In genomic region chr1:182519341-182519740, GRCm38 (mm10) we compare ENCODE assay signal across 11 mouse cellular contexts. TPM values are rescaled to one million over a fixed set of nuclear protein-coding genes. Genes with fewer than 3 reads are reported as not detected.
DNase-seq lines count a peak whose midpoint lies in the region; ATAC-seq and TF ChIP-seq lines count a peak whose summit lies in the region.
"Had no signal": no experiment of that assay in that cellular context is flagged by ENCODE, and none has a peak within 500 bp of the region (broad histone marks: within the 10 kb centered on the region; RNA-seq: fewer than 3 reads in every experiment).

No protein-coding gene starts in this region.

- peaks cover 27% of the 10 kb centered on the region for H3K79me2 ChIP-seq in myocyte (ENCODE audit: control insufficient read depth, insufficient read depth)

- peak overlapping the region; percentile 43; the same call in 1 of the 2 replicates for H3K4me2 ChIP-seq in lung, embryonic 15.5 days
- H3K4me2 ChIP-seq in embryonic facial prominence, embryonic 11.5 days (ENCODE audit: low read depth, low read length), result no peak overlapping the region
- H3K4me2 ChIP-seq in heart, embryonic 16.5 days (ENCODE audit: low read depth, low read length), result peak overlapping the region; percentile 11; the same call in 1 of the 2 replicates
- H3K4me2 ChIP-seq in myocyte (ENCODE audit: low read depth), result peak overlapping the region; percentile 100
- H3K4me2 ChIP-seq in midbrain, embryonic 13.5 days (replicated peaks), result no peak overlapping the region
- H3K4me2 ChIP-seq in hindbrain, embryonic 12.5 days (replicated peaks), result no peak overlapping the region
- H3K4me2 ChIP-seq: forebrain, embryonic 15.5 days had no signal

- peak overlapping the region; percentile 81 for H3K27ac ChIP-seq in lung, embryonic 15.5 days
- H3K27ac ChIP-seq in embryonic facial prominence, embryonic 11.5 days (replicated peaks; ENCODE audit: low read depth, low read length), result peak overlapping the region; percentile 73; the same call in 1 of the 2 replicates
- peak overlapping the region; percentile 56 for H3K27ac ChIP-seq in heart, embryonic 16.5 days (ENCODE audit: low read length)
- H3K27ac ChIP-seq in midbrain, embryonic 13.5 days, result no peak overlapping the region
- no peak overlapping the region; the same call in 1 of the 2 replicates for H3K27ac ChIP-seq in hindbrain, embryonic 12.5 days
- H3K27ac ChIP-seq: forebrain, embryonic 15.5 days had no signal

- 52% methylated on average over 5 of the region's 5 CpGs for WGBS in lung, embryonic 15.5 days
- 67% methylated on average over 5 of the region's 5 CpGs for WGBS in embryonic facial prominence, embryonic 11.5 days
- WGBS in heart, embryonic 16.5 days, result 47% methylated on average over 5 of the region's 5 CpGs
- WGBS in midbrain, embryonic 13.5 days, result 87% methylated on average over 5 of the region's 5 CpGs
- WGBS in hindbrain, embryonic 12.5 days, result 76% methylated on average over 5 of the region's 5 CpGs

- H3K36me3 ChIP-seq in lung, embryonic 15.5 days, result 0 out of 2 replicates have a peak, but pooled peaks cover 5% of the 10 kb centered on the region
- H3K36me3 ChIP-seq in embryonic facial prominence, embryonic 11.5 days (replicated peaks; ENCODE audit: control insufficient read depth, insufficient read depth, low read depth, low read length), result no peaks in the 10 kb centered on the region
- H3K36me3 ChIP-seq in heart, embryonic 16.5 days (ENCODE audit: control insufficient read depth, insufficient read depth), result no peaks in the 10 kb centered on the region
- H3K36me3 ChIP-seq in myocyte (ENCODE audit: control insufficient read depth, insufficient read depth), result peaks cover 6% of the 10 kb centered on the region
- H3K36me3 ChIP-seq in midbrain, embryonic 13.5 days, result peaks cover 6% of the 10 kb centered on the region; the same call in 1 of the 2 replicates
- H3K36me3 ChIP-seq in hindbrain, embryonic 12.5 days, result no peaks in the 10 kb centered on the region
- H3K36me3 ChIP-seq: forebrain, embryonic 15.5 days; neural tube, embryonic 15.5 days had no signal

- no peak for ATAC-seq in lung, embryonic 15.5 days (ENCODE audit: borderline replicate concordance, extremely low read depth, low FRiP score, low TSS enrichment)
- ATAC-seq in embryonic facial prominence, embryonic 11.5 days (replicated peaks; ENCODE audit: insufficient number of reproducible peaks, low FRiP score, low TSS enrichment, low read depth), result no peak
- ATAC-seq in heart, embryonic 16.5 days (replicated peaks; ENCODE audit: extremely low read depth, insufficient read depth, low FRiP score), result no peak
- no peak for ATAC-seq in midbrain, embryonic 13.5 days
- ATAC-seq in hindbrain, embryonic 12.5 days (ENCODE audit: low FRiP score), result no peak
- ATAC-seq: forebrain, embryonic 15.5 days had no signal

- no peak overlapping the region for H3K4me3 ChIP-seq in lung, embryonic 15.5 days
- H3K4me3 ChIP-seq in embryonic facial prominence, embryonic 11.5 days (ENCODE audit: low read depth, low read length), result no peak overlapping the region
- H3K4me3 ChIP-seq in heart, embryonic 16.5 days (ENCODE audit: low read length), result no peak overlapping the region
- peak overlapping the region; percentile 88 for H3K4me3 ChIP-seq in myocyte
- H3K4me3 ChIP-seq in midbrain, embryonic 13.5 days (replicated peaks), result no peak overlapping the region
- H3K4me3 ChIP-seq in hindbrain, embryonic 12.5 days, result no peak overlapping the region
- H3K4me3 ChIP-seq: forebrain, embryonic 15.5 days; hindbrain, embryonic 10.5 days; neural tube, embryonic 15.5 days had no signal

- DNase-seq in lung, postnatal 14 days, result no peak
- DNase-seq in embryonic facial prominence, embryonic 11.5 days (ENCODE audit: low spot score), result no peak
- DNase-seq: layer of hippocampus, adult 9-11 months had no signal

- H3K9ac ChIP-seq in lung, embryonic 15.5 days, result 0 out of 2 replicates have a peak overlapping the region, but pooled peaks have one; percentile 0
- H3K9ac ChIP-seq in embryonic facial prominence, embryonic 11.5 days (replicated peaks; ENCODE audit: low read length), result no peak overlapping the region
- no peak overlapping the region for H3K9ac ChIP-seq in heart, embryonic 16.5 days (ENCODE audit: low read length)
- no peak overlapping the region for H3K9ac ChIP-seq in midbrain, embryonic 13.5 days (replicated peaks)
- H3K9ac ChIP-seq in hindbrain, embryonic 12.5 days, result no peak overlapping the region
- H3K9ac ChIP-seq: forebrain, embryonic 15.5 days; neural tube, embryonic 15.5 days had no signal

- peaks cover 48% of the 10 kb centered on the region for H3K4me1 ChIP-seq in lung, embryonic 15.5 days
- H3K4me1 ChIP-seq in embryonic facial prominence, embryonic 11.5 days (ENCODE audit: control insufficient read depth, insufficient read depth, low read length), result no peaks in the 10 kb centered on the region; the same call in 1 of the 2 replicates
- peaks cover 33% of the 10 kb centered on the region for H3K4me1 ChIP-seq in heart, embryonic 16.5 days (ENCODE audit: control insufficient read depth, insufficient read depth, low read length)
- peaks cover 25% of the 10 kb centered on the region for H3K4me1 ChIP-seq in midbrain, embryonic 13.5 days (replicated peaks)
- peaks cover 26% of the 10 kb centered on the region for H3K4me1 ChIP-seq in hindbrain, embryonic 12.5 days

- no peak for TF ChIP-seq POLR2A in myocyte (IDR thresholded peaks at IDR 0.05; ENCODE audit: insufficient read length, low read depth)

- H3K9me3 ChIP-seq in lung, embryonic 15.5 days, result no peaks in the 10 kb centered on the region
- H3K9me3 ChIP-seq in embryonic facial prominence, embryonic 11.5 days (replicated peaks; ENCODE audit: control insufficient read depth, low read length), result no peaks in the 10 kb centered on the region
- H3K9me3 ChIP-seq in heart, embryonic 16.5 days (replicated peaks; ENCODE audit: control insufficient read depth, low read length), result no peaks in the 10 kb centered on the region
- no peaks in the 10 kb centered on the region for H3K9me3 ChIP-seq in midbrain, embryonic 13.5 days
- no peaks in the 10 kb centered on the region for H3K9me3 ChIP-seq in hindbrain, embryonic 12.5 days (replicated peaks)
- H3K9me3 ChIP-seq: forebrain, embryonic 15.5 days; hindbrain, embryonic 10.5 days; neural tube, embryonic 15.5 days had no signal

- no peak overlapping the region for H3ac ChIP-seq in myocyte (ENCODE audit: control insufficient read depth, insufficient read length)

- H3K27me3 ChIP-seq in lung, embryonic 15.5 days, result no peaks in the 10 kb centered on the region
- H3K27me3 ChIP-seq in embryonic facial prominence, embryonic 11.5 days (ENCODE audit: control insufficient read depth, insufficient read depth, low read length), result no peaks in the 10 kb centered on the region
- H3K27me3 ChIP-seq in heart, embryonic 16.5 days (ENCODE audit: control insufficient read depth, insufficient read depth, low read length), result no peaks in the 10 kb centered on the region
- no peaks in the 10 kb centered on the region for H3K27me3 ChIP-seq in myocyte (ENCODE audit: control insufficient read depth, insufficient read depth, insufficient read length)
- H3K27me3 ChIP-seq in midbrain, embryonic 13.5 days, result peaks cover 25% of the 10 kb centered on the region
- peaks cover 13% of the 10 kb centered on the region for H3K27me3 ChIP-seq in hindbrain, embryonic 12.5 days

TF ChIP-seq in myocyte, 11 proteins besides CTCF, POLR2A, EP300 and RAD21:
- TF ChIP-seq MAX (IDR thresholded peaks at IDR 0.05; ENCODE audit: low read depth), result no peak
- TF ChIP-seq MYOG (IDR thresholded peaks at IDR 0.05; ENCODE audit: control insufficient read depth in 1 of 3, insufficient read depth in 1 of 3, insufficient read length in 2 of 3, low read depth in 2 of 3), result no peak
- TF ChIP-seq E2F4 (IDR thresholded peaks at IDR 0.05; ENCODE audit: insufficient read depth), result no peak
- no peak for TF ChIP-seq USF1 (IDR thresholded peaks at IDR 0.05; ENCODE audit: low read depth)
- TF ChIP-seq TCF12 (IDR thresholded peaks at IDR 0.05; ENCODE audit: insufficient read depth, poor library complexity, severe bottlenecking), result no peak
- TF ChIP-seq TCF3 (IDR thresholded peaks at IDR 0.05; ENCODE audit: insufficient read length, low read depth), result no peak
- no peak for TF ChIP-seq CEBPB (IDR thresholded peaks at IDR 0.05; ENCODE audit: insufficient read depth, poor library complexity, severe bottlenecking)
- no peak for TF ChIP-seq MYOD1 (IDR thresholded peaks at IDR 0.05; ENCODE audit: control insufficient read depth in 1 of 3, insufficient read length in 2 of 3, low read depth in 2 of 3)
- no peak for TF ChIP-seq REST (IDR thresholded peaks at IDR 0.05; ENCODE audit: insufficient read depth, insufficient read length)
- no peak for TF ChIP-seq SRF (IDR thresholded peaks at IDR 0.05; ENCODE audit: control insufficient read depth, insufficient read length, low read depth)
- no peak for TF ChIP-seq POLR2AphosphoS2 (IDR thresholded peaks at IDR 0.05; ENCODE audit: insufficient read length, low read depth)

RNA-seq across cellular contexts. Expression of gene Capn2, which starts 1.9 kb away (rescaled TPM):
- 135 and 136 TPM in 2 replicates for polyA plus RNA-seq in lung, embryonic 15.5 days (2015; fragmentation: Nextera tagmentation; extraction: Ambion mirVana)
- 80.8 and 89.1 TPM in 2 replicates for polyA plus RNA-seq in embryonic facial prominence, embryonic 11.5 days (2014; fragmentation: Nextera tagmentation; extraction: Ambion mirVana)
- polyA plus RNA-seq in heart, embryonic 16.5 days (2015; fragmentation: Nextera tagmentation; extraction: Ambion mirVana), result 91.1 and 91.7 TPM in 2 replicates
- polyA plus RNA-seq in myocyte (2012; fragmentation: generic; extraction: Trizol), result 148 TPM
- 75.3 and 80.9 TPM in 2 replicates for polyA plus RNA-seq in midbrain, embryonic 13.5 days (2015; fragmentation: Nextera tagmentation; extraction: Ambion mirVana)
- 136 and 138 TPM in 2 replicates for polyA plus RNA-seq in hindbrain, embryonic 12.5 days (2016; fragmentation: Nextera tagmentation; extraction: Ambion mirVana)

RNA-seq across cellular contexts. Expression of gene Capn8, which starts 45.5 kb away (rescaled TPM):
- polyA plus RNA-seq in lung, embryonic 15.5 days (2015; fragmentation: Nextera tagmentation; extraction: Ambion mirVana), result 0.09 TPM in 1 of 2 replicates, not detected in the other
- not detected in 2 replicates for polyA plus RNA-seq in embryonic facial prominence, embryonic 11.5 days (2014; fragmentation: Nextera tagmentation; extraction: Ambion mirVana)
- polyA plus RNA-seq in heart, embryonic 16.5 days (2015; fragmentation: Nextera tagmentation; extraction: Ambion mirVana), result not detected in 2 replicates
- polyA plus RNA-seq in myocyte (2012; fragmentation: generic; extraction: Trizol), result not detected
- polyA plus RNA-seq in midbrain, embryonic 13.5 days (2015; fragmentation: Nextera tagmentation; extraction: Ambion mirVana), result 0.13 TPM in 1 of 2 replicates, not detected in the other
- polyA plus RNA-seq in hindbrain, embryonic 12.5 days (2016; fragmentation: Nextera tagmentation; extraction: Ambion mirVana), result not detected in 2 replicates

Comparison
In these comparisons a context has a peak if more than half of its experiments do, and no peak if none do; other contexts are left out.
1. H3K27ac ChIP-seq: peak in lung, embryonic 15.5 days (single experiment), embryonic facial prominence, embryonic 11.5 days (single experiment) and heart, embryonic 16.5 days (single experiment); none in midbrain, embryonic 13.5 days (single experiment) and hindbrain, embryonic 12.5 days (single experiment).
2. H3K4me2 ChIP-seq: peak in lung, embryonic 15.5 days (single experiment), heart, embryonic 16.5 days (single experiment) and myocyte (single experiment); none in embryonic facial prominence, embryonic 11.5 days (single experiment), midbrain, embryonic 13.5 days (single experiment) and hindbrain, embryonic 12.5 days (single experiment).